Mouse (Mus musculus) hindbrain, embryonic 13.5 days (tissue): Measurements from ENCODE around the gene Add2. TPM values are rescaled to one million over a fixed set of nuclear protein-coding genes. Genes with fewer than 3 reads are reported as not detected.

Experiments used
- ATAC-seq: fragments of 200-750 bp; cut with Nextera tagmentation; 2 replicates; pipeline ENCODE4 v1.8.0; 2017; ENCODE audit warnings: moderate TSS enrichment; ENCODE audit not compliant: low FRiP score
- H3K27ac ChIP-seq: fragments of 300-500 bp; sonication (generic); 2 replicates; pipeline ENCODE4 v1.5.1; 2015; ENCODE audit warnings: inconsistent platforms, mild to moderate bottlenecking, moderate library complexity
- H3K27me3 ChIP-seq: fragments of 300-500 bp; sonication (generic); 2 replicates; pipeline ENCODE4 v1.6.1; 2015; ENCODE audit warnings: mild to moderate bottlenecking, inconsistent platforms
- H3K36me3 ChIP-seq: fragments of 300-500 bp; sonication (generic); 2 replicates; pipeline ENCODE4 v1.6.1; 2015; ENCODE audit warnings: mild to moderate bottlenecking, inconsistent platforms
- H3K4me1 ChIP-seq: fragments of 300-500 bp; sonication (generic); replicated peaks from 2 replicates; pipeline ENCODE4 v1.6.1; 2015; ENCODE audit warnings: inconsistent platforms
- H3K4me2 ChIP-seq: fragments of 300-500 bp; sonication (generic); 2 replicates; pipeline ENCODE4 v1.6.1; 2015; ENCODE audit warnings: inconsistent platforms, mild to moderate bottlenecking, moderate library complexity
- H3K4me3 ChIP-seq: fragments of 300-500 bp; sonication (generic); 2 replicates; pipeline ENCODE4 v1.5.1; 2015; ENCODE audit warnings: mild to moderate bottlenecking, inconsistent platforms
- H3K9ac ChIP-seq: fragments of 300-500 bp; sonication (generic); 2 replicates; pipeline ENCODE4 v1.6.1; 2015; ENCODE audit warnings: mild to moderate bottlenecking, inconsistent platforms
- H3K9me3 ChIP-seq: fragments of 300-500 bp; sonication (generic); 2 replicates; pipeline ENCODE4 v1.6.1; 2016; ENCODE audit warnings: inconsistent platforms
- WGBS: fragments of 180-500 bp; shearing (Covaris S2); methylation state at CpG from one replicate; pipeline ENCODE4 v1.1.7; 2015; 5-methylcytosine and 5-hydroxymethylcytosine counted together
- polyA plus RNA-seq: library from polyadenylated mRNA; unstranded; fragments of >200 nt; fragmentation: Nextera tagmentation; extraction: Ambion mirVana; gene quantifications from 2 replicates; pipeline ENCODE4 v1.2.1, GENCODE M21; 2015

Gene Add2
- polyA plus RNA-seq, 1 experiment from 2014 or later: 173 TPM

- Histone ChIP-seq H3K4me1 (peaks cover 10% of the 10 kb centered on the region), H3K4me2 (no peak overlapping the region), H3K36me3 (peaks cover 54% of the 10 kb centered on the region), H3K9me3 (no peaks in the 10 kb centered on the region), H3K4me3 (no peak overlapping the region), H3K27me3 (no peaks in the 10 kb centered on the region), H3K27ac (no peak overlapping the region), H3K9ac (no peak overlapping the region)
- ATAC-seq: no peak
- 81% methylated on average over 9 of the region's 10 CpGs for WGBS
These were observed 65.8 kb downstream of the Add2 start for GRCm38 (mm10) chr6:86094202-86094838.

- Histone ChIP-seq H3K27me3 (no peaks in the 10 kb centered on the region), H3K27ac (no peak overlapping the region), H3K9ac (no peak overlapping the region), H3K9me3 (no peaks in the 10 kb centered on the region), H3K4me1 (peaks cover 10% of the 10 kb centered on the region), H3K4me2 (no peak overlapping the region), H3K4me3 (no peak overlapping the region), H3K36me3 (peaks cover 65% of the 10 kb centered on the region)
- 93% methylated on average over 5 of the region's 5 CpGs for WGBS
- no peak for ATAC-seq
These were observed 67.0 kb downstream of the Add2 start for GRCm38 (mm10) chr6:86095518-86095917.

- WGBS: 86% methylated on average over 10 of the region's 10 CpGs
- peaks cover 67% of the 10 kb centered on the region for H3K36me3 ChIP-seq
- ATAC-seq: no peak
These were observed 68.3 kb downstream of the Add2 start for GRCm38 (mm10) chr6:86096733-86097132.

DNA sequence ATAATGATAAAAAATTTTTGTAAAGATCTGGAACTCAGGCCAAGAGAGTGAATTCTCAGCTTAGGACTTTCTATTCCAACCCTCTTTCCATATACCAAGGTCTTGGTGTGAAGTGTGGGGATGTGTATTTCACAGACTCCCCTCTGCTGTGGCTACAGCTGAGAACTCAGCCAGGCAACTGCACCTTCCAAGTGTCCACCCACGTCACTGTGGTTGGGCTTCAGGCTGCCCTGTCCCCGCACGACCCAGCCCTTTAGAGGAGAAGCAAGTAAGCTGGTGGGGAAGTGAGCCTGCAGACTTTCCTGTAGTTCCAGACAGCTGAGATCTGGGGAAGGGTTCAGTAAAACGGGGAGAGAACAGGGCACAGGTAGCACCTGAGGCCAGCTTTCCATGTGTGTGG lies 68.7 kb downstream of the Add2 start:
- Histone ChIP-seq H3K4me1 (peaks cover 16% of the 10 kb centered on the region), H3K9me3 (no peaks in the 10 kb centered on the region), H3K36me3 (peaks cover 69% of the 10 kb centered on the region), H3K9ac (no peak overlapping the region), H3K4me3 (no peak overlapping the region), H3K27me3 (no peaks in the 10 kb centered on the region), H3K27ac (no peak overlapping the region), H3K4me2 (no peak overlapping the region)
- 68% methylated on average over 4 of the region's 4 CpGs for WGBS
- ATAC-seq: no peak

More at GRCm38 (mm10) chr6:86096733-86097132, 68.3 kb downstream of the Add2 start:
- peaks cover 12% of the 10 kb centered on the region for H3K4me1 ChIP-seq
- no peak overlapping the region for H3K27ac ChIP-seq
- H3K9me3 ChIP-seq: no peaks in the 10 kb centered on the region
- no peak overlapping the region for H3K9ac ChIP-seq
- H3K4me3 ChIP-seq: no peak overlapping the region
- no peaks in the 10 kb centered on the region for H3K27me3 ChIP-seq
- no peak overlapping the region for H3K4me2 ChIP-seq

DNA sequence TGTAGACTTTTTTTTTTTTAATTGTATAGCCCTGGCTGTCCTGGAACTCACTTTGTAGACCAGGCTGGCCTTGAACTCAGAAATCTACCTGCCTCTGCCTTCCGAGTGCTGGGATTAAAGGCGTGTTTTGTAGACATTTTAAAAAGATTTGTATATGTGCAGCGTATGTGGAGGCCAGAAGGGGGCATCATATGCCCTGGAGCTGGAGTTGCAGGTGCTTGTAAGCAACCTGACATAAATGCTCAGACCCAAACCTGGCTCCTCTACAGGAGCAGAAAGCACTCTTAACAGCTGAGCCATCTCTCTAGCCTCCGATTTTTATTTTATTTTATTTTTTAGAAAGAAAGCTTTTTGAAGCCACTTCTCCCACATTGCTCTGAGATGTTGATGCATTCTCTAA lies 70.5 kb downstream of the Add2 start:
- Histone ChIP-seq H3K27me3 (no peaks in the 10 kb centered on the region), H3K9me3 (no peaks in the 10 kb centered on the region), H3K9ac (no peak overlapping the region), H3K4me3 (no peak overlapping the region), H3K4me2 (no peak overlapping the region), H3K36me3 (peaks cover 68% of the 10 kb centered on the region), H3K4me1 (peaks cover 28% of the 10 kb centered on the region), H3K27ac (no peak overlapping the region)
- 85% methylated on average over 4 of the region's 4 CpGs for WGBS
- no peak for ATAC-seq

DNA sequence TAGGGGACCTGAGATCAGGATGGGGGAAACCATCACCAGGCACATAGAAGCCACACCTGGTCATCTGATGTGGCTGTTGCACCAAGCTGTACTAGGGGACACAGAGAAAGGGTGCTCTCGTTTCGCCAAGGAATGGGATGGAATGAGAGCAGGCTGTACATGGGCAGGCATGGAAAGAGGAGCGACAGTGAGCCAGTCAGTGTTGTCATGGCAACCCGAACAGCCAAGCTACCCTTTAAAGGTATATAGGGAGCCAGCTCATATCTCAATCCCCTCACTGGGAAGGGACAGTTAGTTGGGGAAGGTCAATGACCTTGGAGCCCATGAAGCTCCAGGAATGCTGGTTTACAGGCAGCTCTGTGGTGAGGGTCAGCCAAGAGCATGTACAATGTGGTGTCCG lies 73.0 kb downstream of the Add2 start:
- WGBS: 81% methylated on average over 5 of the region's 5 CpGs
- peaks cover 90% of the 10 kb centered on the region for H3K36me3 ChIP-seq
- H3K9ac ChIP-seq: no peak overlapping the region; the same call in 1 of the 2 replicates
- peaks cover 28% of the 10 kb centered on the region for H3K4me1 ChIP-seq
- H3K27me3 ChIP-seq: no peaks in the 10 kb centered on the region
- no peaks in the 10 kb centered on the region for H3K9me3 ChIP-seq
- 0 out of 2 replicates have a peak overlapping the region, but pooled peaks have one; percentile 1 for H3K27ac ChIP-seq
- H3K4me3 ChIP-seq: no peak overlapping the region
- H3K4me2 ChIP-seq: no peak overlapping the region
- no peak for ATAC-seq

GRCm38 (mm10) chr6:86102874-86103273 lies 74.4 kb downstream of the Add2 start:
- Histone ChIP-seq H3K9me3 (no peaks in the 10 kb centered on the region), H3K9ac (no peak overlapping the region), H3K27me3 (no peaks in the 10 kb centered on the region)

DNA sequence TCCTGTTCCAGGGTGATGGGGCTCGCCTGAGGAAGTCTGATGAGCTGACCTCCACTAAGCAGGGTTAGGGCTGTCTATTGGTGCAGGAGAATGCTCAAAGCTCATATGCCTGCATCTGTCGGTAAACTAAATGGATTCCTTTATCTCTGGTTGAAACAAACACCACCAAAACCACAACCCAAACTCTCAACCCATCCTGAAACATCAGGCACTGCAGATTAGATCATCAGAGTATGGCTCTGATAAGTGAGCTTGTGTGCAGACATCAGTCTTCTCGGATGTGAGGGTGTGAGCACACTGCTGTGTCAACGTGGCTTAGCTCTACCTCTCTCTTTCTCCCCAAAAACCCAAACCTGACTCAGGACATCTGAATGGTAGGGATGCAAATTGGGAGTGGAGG lies 75.1 kb downstream of the Add2 start:
- Histone ChIP-seq H3K27me3 (no peaks in the 10 kb centered on the region), H3K4me1 (peaks cover 18% of the 10 kb centered on the region), H3K9me3 (no peaks in the 10 kb centered on the region), H3K4me3 (no peak overlapping the region), H3K9ac (no peak overlapping the region), H3K36me3 (peaks cover 91% of the 10 kb centered on the region), H3K4me2 (no peak overlapping the region), H3K27ac (peak overlapping the region; percentile 63)
- WGBS: 79% methylated on average over 4 of the region's 4 CpGs
- no peak for ATAC-seq

More at GRCm38 (mm10) chr6:86102874-86103273, 74.4 kb downstream of the Add2 start:
- H3K36me3 ChIP-seq: peaks cover 91% of the 10 kb centered on the region
- no peak overlapping the region for H3K4me3 ChIP-seq
- no peak overlapping the region for H3K4me2 ChIP-seq
- H3K4me1 ChIP-seq: peaks cover 25% of the 10 kb centered on the region
- peak overlapping the region; percentile 63 for H3K27ac ChIP-seq
- WGBS: 70% methylated on average over 5 of the region's 5 CpGs
- peak; percentile 72 for ATAC-seq

DNA sequence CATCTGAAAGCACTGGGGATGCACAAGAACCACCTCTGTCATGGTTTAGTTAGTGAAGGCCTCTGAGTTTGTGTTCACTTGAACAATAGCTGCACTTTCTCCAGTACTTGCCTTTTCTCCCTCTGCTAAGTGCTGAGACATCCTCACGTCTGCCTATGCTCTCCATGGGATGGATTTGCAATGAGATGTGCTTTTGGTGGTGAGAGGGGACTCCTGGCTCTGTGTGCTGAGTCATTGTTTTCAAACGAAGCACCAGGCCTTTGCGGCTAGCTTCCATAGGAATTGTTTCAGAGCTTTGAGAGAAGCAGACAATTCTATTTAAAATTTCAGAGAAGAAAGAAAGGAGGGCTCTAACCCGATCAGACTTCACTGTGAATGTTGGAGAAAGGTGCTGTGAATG lies 76.2 kb downstream of the Add2 start:
- no peak for ATAC-seq
- Histone ChIP-seq H3K36me3 (peaks cover 95% of the 10 kb centered on the region), H3K4me3 (no peak overlapping the region), H3K9me3 (no peaks in the 10 kb centered on the region), H3K27me3 (no peaks in the 10 kb centered on the region), H3K27ac (no peak overlapping the region), H3K4me2 (no peak overlapping the region), H3K4me1 (peaks cover 18% of the 10 kb centered on the region), H3K9ac (no peak overlapping the region)
- 66% methylated on average over 4 of the region's 4 CpGs for WGBS

DNA sequence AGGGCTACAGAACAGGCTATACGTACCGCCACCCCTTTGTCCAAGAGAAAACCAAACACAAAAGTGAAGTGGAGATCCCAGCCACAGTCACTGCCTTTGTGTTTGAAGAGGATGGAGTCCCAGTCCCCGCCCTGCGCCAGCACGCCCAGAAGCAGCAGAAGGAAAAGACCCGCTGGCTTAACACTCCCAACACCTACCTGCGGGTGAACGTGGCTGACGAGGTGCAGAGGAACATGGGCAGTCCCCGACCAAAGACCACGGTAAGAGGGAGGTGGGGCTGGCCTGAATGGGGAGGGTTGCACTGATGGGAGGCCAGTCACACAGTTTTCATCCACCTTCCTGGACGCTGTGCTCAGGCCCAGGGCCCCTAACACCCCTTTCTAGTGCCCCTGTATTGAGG lies 77.6 kb downstream of the Add2 start:
- Histone ChIP-seq H3K4me1 (peaks cover 18% of the 10 kb centered on the region), H3K9ac (no peak overlapping the region), H3K27me3 (no peaks in the 10 kb centered on the region), H3K4me3 (no peak overlapping the region), H3K36me3 (peaks cover 97% of the 10 kb centered on the region), H3K27ac (no peak overlapping the region), H3K4me2 (no peak overlapping the region), H3K9me3 (no peaks in the 10 kb centered on the region)
- 87% methylated on average over 12 of the region's 12 CpGs for WGBS
- ATAC-seq: no peak

GRCm38 (mm10) chr6:86107101-86107500 lies 78.6 kb downstream of the Add2 start:
- Histone ChIP-seq H3K9me3 (no peaks in the 10 kb centered on the region), H3K4me3 (no peak overlapping the region), H3K27me3 (no peaks in the 10 kb centered on the region), H3K9ac (no peak overlapping the region), H3K4me1 (peaks cover 13% of the 10 kb centered on the region), H3K36me3 (peaks cover 97% of the 10 kb centered on the region), H3K27ac (no peak overlapping the region), H3K4me2 (no peak overlapping the region)
- WGBS: 89% methylated on average over 4 of the region's 4 CpGs
- ATAC-seq: no peak

DNA sequence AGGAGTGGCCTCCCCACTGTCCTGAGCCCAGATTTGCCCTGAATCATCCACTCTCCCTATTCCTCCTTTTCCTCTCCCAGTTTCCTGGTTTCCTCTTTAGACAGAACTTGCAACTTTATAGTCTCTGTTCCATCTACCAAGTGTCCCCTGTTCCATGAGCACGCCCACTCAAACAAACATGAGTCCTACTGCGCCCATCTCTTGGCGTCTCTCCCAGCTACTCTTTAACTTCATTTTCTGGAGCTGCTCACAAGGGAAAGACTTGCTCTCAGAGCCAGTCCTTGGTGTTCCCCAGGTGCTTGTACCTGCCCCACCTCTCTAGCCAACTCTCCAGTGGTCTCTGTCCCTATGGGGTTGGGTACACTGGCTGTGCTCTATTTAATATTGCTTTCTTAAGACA lies 87.4 kb downstream of the Add2 start:
- Histone ChIP-seq H3K27ac (no peak overlapping the region), H3K9ac (no peak overlapping the region), H3K4me1 (no peaks in the 10 kb centered on the region), H3K27me3 (no peaks in the 10 kb centered on the region), H3K9me3 (no peaks in the 10 kb centered on the region), H3K36me3 (peaks cover 100% of the 10 kb centered on the region), H3K4me2 (no peak overlapping the region), H3K4me3 (no peak overlapping the region)
- 94% methylated on average over 3 of the region's 3 CpGs for WGBS
- ATAC-seq: no peak

- no peak overlapping the region for H3K27ac ChIP-seq
- no peak overlapping the region for H3K9ac ChIP-seq
- no peaks in the 10 kb centered on the region for H3K27me3 ChIP-seq
- no peaks in the 10 kb centered on the region for H3K9me3 ChIP-seq
- no peak overlapping the region for H3K4me2 ChIP-seq
- no peak overlapping the region for H3K4me3 ChIP-seq
- ATAC-seq: no peak
- peaks cover 39% of the 10 kb centered on the region for H3K36me3 ChIP-seq
- H3K4me1 ChIP-seq: no peaks in the 10 kb centered on the region
- 91% methylated on average over 4 of the region's 4 CpGs for WGBS
These were observed 94.6 kb downstream of the Add2 start for GRCm38 (mm10) chr6:86123057-86123456.
